Mouse (Mus musculus) cerebellum, adult 2 months (tissue): ENCODE results near the gene Rgs16. TPM values are rescaled to one million over a fixed set of nuclear protein-coding genes. Genes with fewer than 3 reads are reported as not detected.

ENCODE experiments used
- DNase-seq, 2 experiments: peaks; one replicate each; pipeline ENCODE4 v3.0.0; 2021
- H3K27ac ChIP-seq: fragments of 200-500 bp; 2 replicates; pipeline ENCODE4 v1.5.1; 2012; ENCODE audit warnings: low read length, control low read depth, inconsistent platforms; ENCODE audit not compliant: insufficient read depth
- H3K27me3 ChIP-seq: fragments of 200-500 bp; 2 replicates; pipeline ENCODE4 v1.6.1; 2012; ENCODE audit warnings: inconsistent platforms, mild to moderate bottlenecking, low read length, moderate library complexity; ENCODE audit not compliant: control insufficient read depth, insufficient read depth
- H3K4me1 ChIP-seq: fragments of 200-500 bp; 2 replicates; pipeline ENCODE4 v1.6.1; 2011; ENCODE audit warnings: low read length; ENCODE audit not compliant: control insufficient read depth, insufficient read depth
- H3K4me3 ChIP-seq: fragments of 200-500 bp; replicated peaks from 2 replicates; pipeline ENCODE3; 2011; ENCODE audit warnings: mild to moderate bottlenecking, low read depth, low read length, control low read depth; ENCODE audit not compliant: insufficient read depth
- CTCF ChIP-seq: fragments of 200-500 bp; IDR thresholded peaks from 2 replicates; pipeline ENCODE4 v1.5.1; 2011; ENCODE audit warnings: low read depth, mild to moderate bottlenecking, control low read depth, low read length, moderate library complexity, borderline replicate concordance; ENCODE audit not compliant: insufficient read depth
- POLR2A ChIP-seq: fragments of 200-500 bp; IDR thresholded peaks from 2 replicates; pipeline ENCODE4 v1.6.1; 2011; ENCODE audit warnings: low read length, control low read depth, borderline replicate concordance; ENCODE audit not compliant: insufficient read depth
- WGBS: fragments of 180-500 bp; shearing (Covaris S2); methylation state at CpG from one replicate; pipeline ENCODE4 v1.1.7; 2018; 5-methylcytosine and 5-hydroxymethylcytosine counted together
- polyA plus RNA-seq: library from polyadenylated mRNA; depleted of rRNA; stranded (reverse); fragments of >200 nt; gene quantifications from 2 replicates; pipeline ENCODE4 v1.2.3, GENCODE M21; 2012

The Rgs16 gene
- polyA plus RNA-seq, 1 experiment, result 12.2 TPM

DNA sequence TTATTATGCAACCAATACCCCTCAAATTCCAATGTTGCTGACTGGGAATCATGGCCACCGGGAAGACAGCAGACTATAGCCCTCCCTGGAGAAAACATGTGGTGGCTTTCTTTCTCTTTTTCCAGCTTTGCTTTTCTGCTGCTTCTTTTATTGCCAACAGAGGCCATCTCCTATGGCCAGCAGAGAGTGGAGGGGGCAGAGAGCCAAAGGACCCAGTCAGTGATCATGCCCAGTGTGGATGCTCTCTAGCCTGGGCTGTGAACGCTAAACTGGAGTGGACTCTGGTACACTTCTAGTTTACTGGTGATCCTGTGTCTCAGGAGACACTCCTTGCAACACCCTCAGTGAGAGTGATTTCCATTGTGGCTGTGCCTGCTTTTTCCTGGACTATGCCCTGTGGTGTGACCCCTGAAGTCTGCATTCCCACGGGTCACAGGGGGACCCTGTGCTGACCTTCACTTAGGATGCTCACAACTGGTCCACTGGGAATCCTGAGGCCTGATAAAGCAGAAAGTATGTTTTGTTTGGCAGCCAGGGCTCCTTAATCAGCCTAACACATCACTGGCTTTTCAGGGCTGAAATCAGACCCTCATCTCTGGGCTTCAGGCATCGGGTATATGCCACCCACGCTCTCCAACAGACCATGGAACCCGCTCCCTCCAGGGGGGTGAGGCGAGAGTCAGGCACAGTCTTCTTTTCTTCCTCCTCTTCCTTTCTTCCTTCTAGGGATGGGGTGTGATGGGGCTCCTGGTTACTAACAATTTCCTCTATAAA is 41.7 kb upstream of the Rgs16 start:
- peak in 1 of 2 experiments; percentile 29 for DNase-seq
- Histone ChIP-seq H3K27me3 (no peaks in the 10 kb centered on the region), H3K4me1 (peaks cover 29% of the 10 kb centered on the region), H3K4me3 (no peak overlapping the region), H3K27ac (0 out of 2 replicates have a peak overlapping the region, but pooled peaks have one; percentile 8)
- 53% methylated on average over 7 of the region's 7 CpGs for WGBS
- TF ChIP-seq POLR2A (no peak), CTCF (no peak)

DNA sequence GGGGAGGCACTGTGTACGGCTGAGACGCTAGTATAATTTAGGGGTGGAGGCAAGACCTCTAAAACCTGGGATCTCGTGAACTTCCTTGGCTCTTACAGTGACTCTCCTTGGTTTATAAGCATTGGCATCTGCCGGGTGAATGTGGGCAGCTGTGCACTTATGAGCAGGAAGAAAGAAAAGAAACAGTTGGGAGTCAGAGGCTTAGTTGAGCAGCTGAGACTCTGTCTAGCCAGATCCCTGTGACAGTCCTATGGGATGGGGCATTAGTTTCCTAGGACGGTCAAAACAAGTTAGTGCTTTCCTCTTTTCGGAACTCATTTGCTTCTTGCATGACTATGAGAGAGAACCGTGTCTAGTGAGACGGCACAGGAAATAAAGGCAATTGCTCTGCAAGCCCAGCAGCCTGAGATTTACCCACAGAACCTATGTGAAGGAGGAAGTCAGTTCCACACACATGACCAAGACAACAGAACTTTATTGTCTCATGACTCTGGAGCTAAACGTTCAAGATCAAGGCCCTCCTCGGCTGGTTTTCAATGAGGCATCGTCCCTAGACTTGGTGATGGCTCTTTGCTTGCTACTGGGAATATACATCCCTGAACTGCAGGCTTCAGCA is 39.6 kb upstream of the Rgs16 start:
- no peak overlapping the region for H3K27ac ChIP-seq

DNA sequence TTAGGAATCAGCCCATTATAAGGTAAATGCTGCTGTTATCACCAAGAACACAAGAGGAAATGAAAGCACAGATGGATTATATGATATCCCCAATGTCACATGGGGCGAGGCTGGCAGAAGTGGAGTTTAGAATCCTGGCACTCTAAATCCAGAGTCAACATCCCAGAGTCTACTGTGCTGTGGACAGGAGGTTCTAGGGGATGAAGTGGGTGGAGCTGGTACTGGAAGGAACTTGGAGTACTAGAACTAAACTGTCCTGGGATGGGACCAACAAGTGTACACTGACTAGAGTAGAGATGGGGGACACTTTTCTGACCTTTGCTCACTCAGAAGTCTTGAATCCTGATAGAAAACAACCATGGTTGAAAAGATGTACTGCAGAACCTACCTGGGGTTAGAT is 38.7 kb upstream of the Rgs16 start:
- WGBS, result 93% methylated on average over 1 of the region's 1 CpGs
- DNase-seq, result no peak
- Histone ChIP-seq H3K27me3 (no peaks in the 10 kb centered on the region), H3K4me3 (no peak overlapping the region), H3K27ac (no peak overlapping the region), H3K4me1 (peaks cover 18% of the 10 kb centered on the region)
- no peak for TF ChIP-seq POLR2A
- no peak for TF ChIP-seq CTCF

More for the DNA sequence above, 39.6 kb upstream of the Rgs16 start:
- DNase-seq, result no peak
- H3K27me3 ChIP-seq, result no peaks in the 10 kb centered on the region
- H3K4me1 ChIP-seq, result peaks cover 18% of the 10 kb centered on the region
- TF ChIP-seq POLR2A, result no peak
- no peak for TF ChIP-seq CTCF
- 82% methylated on average over 11 of the region's 11 CpGs for WGBS
- H3K4me3 ChIP-seq, result no peak overlapping the region

DNA sequence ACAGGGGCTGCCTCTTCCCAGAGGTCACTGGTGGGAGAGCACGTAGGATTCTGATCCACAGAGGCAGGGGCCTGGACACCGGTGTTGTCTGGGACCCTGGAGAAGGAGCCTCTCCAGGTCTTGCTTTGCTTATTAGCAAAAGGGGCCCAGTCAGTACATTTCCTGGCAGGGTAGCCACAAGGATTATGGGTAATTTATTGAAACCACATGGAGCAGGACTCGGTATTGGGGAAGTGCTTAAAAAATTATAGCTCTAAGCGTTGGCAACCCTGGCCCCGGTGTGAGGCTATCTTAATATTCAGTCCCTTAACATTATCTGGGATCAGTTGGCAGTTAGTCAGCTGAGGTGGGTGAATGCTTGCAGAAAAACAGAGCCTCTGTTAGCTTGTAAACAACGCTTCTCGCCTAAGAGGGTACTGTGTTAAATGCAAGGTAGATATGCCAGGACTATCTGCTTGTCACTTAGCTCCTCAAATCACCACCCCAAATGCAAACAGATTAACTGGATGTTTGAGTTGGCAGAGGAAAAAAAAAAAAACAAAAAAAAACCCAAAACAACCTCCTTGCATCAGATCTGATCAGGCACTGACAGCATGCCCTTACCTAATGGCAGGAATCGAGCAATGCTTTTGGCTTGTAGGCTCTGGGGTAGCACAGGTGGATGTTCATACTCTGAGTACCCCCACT is 37.8 kb upstream of the Rgs16 start:
- WGBS, result 92% methylated on average over 8 of the region's 8 CpGs
- no peak overlapping the region for H3K27ac ChIP-seq
- no peaks in the 10 kb centered on the region for H3K27me3 ChIP-seq
- DNase-seq, result no peak
- TF ChIP-seq CTCF, result no peak
- no peak for TF ChIP-seq POLR2A
- peaks cover 11% of the 10 kb centered on the region for H3K4me1 ChIP-seq
- no peak overlapping the region for H3K4me3 ChIP-seq

DNA sequence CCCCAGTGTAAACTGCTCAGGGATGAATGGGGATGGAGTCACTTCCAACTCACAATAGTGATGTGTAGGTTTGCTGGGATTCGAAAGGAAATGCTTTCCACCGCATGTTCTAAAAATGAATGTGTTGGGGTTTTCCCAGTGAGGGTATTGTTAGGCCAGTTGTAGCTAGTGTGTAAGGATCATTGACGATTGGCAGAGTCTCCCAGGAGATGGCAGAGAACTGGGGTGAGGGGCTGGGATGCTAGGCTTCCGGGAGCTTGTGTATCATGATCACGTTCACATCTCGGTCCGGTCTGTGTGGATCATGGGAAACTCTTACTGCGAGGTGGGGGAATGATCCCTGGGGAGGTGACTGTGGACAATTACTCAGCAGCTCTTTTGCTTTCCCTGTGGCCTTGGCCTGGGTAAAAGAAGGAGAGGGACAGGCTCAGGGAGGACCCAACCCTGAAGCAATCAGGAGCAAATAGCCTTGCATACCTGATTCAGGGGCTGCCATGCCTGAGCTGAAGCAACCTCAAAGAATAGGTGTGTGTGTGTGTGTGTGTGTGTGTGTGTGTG is 37.2 kb upstream of the Rgs16 start:
- no peak overlapping the region for H3K27ac ChIP-seq
- 79% methylated on average over 8 of the region's 8 CpGs for WGBS
- TF ChIP-seq CTCF (no peak), POLR2A (no peak)

DNA sequence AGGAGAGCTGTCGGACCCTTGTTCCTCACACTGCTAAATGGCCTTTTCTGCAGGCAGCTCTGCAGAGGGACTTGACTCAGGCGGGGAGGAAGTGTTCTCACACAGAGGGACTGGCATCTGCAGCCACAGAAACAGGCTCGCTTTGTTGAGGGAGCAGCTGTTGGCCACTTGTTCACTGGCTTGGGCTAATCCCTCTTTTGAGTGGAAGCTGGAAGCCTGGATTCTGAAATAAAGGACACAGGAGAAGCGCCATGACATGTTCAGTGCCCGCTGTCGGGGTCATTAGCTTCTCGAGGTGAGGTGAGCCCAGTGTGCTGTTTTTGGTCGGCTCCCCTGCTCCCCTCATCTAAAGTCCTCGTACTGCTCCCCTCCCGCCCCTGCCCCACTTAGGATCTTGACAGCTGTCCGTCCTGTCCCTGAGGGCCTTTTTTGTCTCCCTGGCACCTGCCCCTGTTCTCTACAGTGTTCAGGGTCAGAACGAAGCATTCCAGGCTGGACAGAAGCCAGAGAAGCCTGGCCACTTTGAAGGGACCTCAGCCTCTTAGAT is 36.6 kb upstream of the Rgs16 start:
- WGBS, result 35% methylated on average over 12 of the region's 12 CpGs
- Histone ChIP-seq H3K4me3 (no peak overlapping the region), H3K4me1 (peaks cover under 1% of the 10 kb centered on the region), H3K27me3 (no peaks in the 10 kb centered on the region), H3K27ac (no peak overlapping the region)
- no peak for DNase-seq
- TF ChIP-seq POLR2A, result no peak
- TF ChIP-seq CTCF, result no peak

More for the DNA sequence above, 37.2 kb upstream of the Rgs16 start:
- peaks cover 5% of the 10 kb centered on the region for H3K4me1 ChIP-seq
- no peak overlapping the region for H3K4me3 ChIP-seq
- DNase-seq, result no peak
- H3K27me3 ChIP-seq, result no peaks in the 10 kb centered on the region

DNA sequence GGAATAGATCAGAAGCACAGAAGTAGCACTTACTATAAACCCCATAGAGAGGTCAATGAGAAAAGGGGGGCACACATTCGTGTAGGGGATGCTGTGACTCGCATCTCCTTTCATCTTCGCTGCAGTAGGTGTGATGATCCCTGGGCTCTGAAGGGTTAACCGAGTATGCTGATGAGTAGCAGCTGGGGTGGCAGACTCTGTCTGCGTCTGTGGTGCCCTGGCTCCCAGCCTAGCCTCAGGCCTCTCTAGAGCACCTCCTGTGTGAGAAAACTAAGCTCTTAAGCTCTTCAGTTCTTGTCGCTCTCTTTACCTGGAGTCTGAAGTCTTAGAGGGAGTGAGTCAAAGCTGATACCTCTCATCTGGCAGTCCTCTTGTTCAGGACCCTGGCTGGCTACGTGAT is 36.0 kb upstream of the Rgs16 start:
- WGBS, result 45% methylated on average over 7 of the region's 7 CpGs
- no peak for TF ChIP-seq CTCF
- no peak for TF ChIP-seq POLR2A
- no peak for DNase-seq
- Histone ChIP-seq H3K4me1 (no peaks in the 10 kb centered on the region; the same call in none of the 2 replicates), H3K27me3 (no peaks in the 10 kb centered on the region), H3K4me3 (no peak overlapping the region), H3K27ac (no peak overlapping the region)
